Mouse (Mus musculus): ENCODE measurements around the gene Axin2. TPM values are rescaled to one million over a fixed set of nuclear protein-coding genes. Genes with fewer than 3 reads are reported as not detected.

Axin2 gene
- polyA plus RNA-seq, 1 experiment from 2014 or later: 5.8 TPM

- Histone ChIP-seq H3K9me3 (replicated peaks; ENCODE audit: low read length) (no peaks in the 10 kb centered on the region), H3K27ac (no peak overlapping the region), H3K4me1 (replicated peaks; ENCODE audit: insufficient read depth, low read length) (no peaks in the 10 kb centered on the region), H3K4me2 (ENCODE audit: low read length) (no peak overlapping the region), H3K36me3 (ENCODE audit: insufficient read depth, low read length) (no peaks in the 10 kb centered on the region), H3K27me3 (ENCODE audit: insufficient read depth, low read length) (no peaks in the 10 kb centered on the region), H3K4me3 (replicated peaks; ENCODE audit: low read depth, low read length) (no peak overlapping the region), H3K9ac (ENCODE audit: low read depth, low read length) (no peak overlapping the region)
- WGBS: 89% methylated on average over 6 of the region's 6 CpGs
- no peak for TF ChIP-seq CTCF (IDR thresholded peaks at IDR 0.05; ENCODE audit: low read depth)
- no peak for ATAC-seq (replicated peaks; ENCODE audit: low FRiP score, low read depth)
- no peak for DNase-seq (ENCODE audit: low spot score)
Observed at GRCm38 (mm10) chr11:108898483-108898882, 21.7 kb upstream of the Axin2 start.

- no peaks in the 10 kb centered on the region for H3K4me1 ChIP-seq (replicated peaks; ENCODE audit: insufficient read depth, low read length)
- no peaks in the 10 kb centered on the region for H3K27me3 ChIP-seq (ENCODE audit: insufficient read depth, low read length)
- H3K4me3 ChIP-seq (replicated peaks; ENCODE audit: low read depth, low read length): no peak overlapping the region
- no peak overlapping the region for H3K9ac ChIP-seq (ENCODE audit: low read depth, low read length)
- no peak overlapping the region for H3K4me2 ChIP-seq (ENCODE audit: low read length)
- H3K9me3 ChIP-seq (replicated peaks; ENCODE audit: low read length): no peaks in the 10 kb centered on the region
- ATAC-seq (replicated peaks; ENCODE audit: low FRiP score, low read depth): no peak
- no peaks in the 10 kb centered on the region for H3K36me3 ChIP-seq (ENCODE audit: insufficient read depth, low read length)
- no peak for DNase-seq (ENCODE audit: low spot score)
- H3K27ac ChIP-seq: no peak overlapping the region
- 77% methylated on average over 9 of the region's 10 CpGs for WGBS
- no peak for TF ChIP-seq CTCF (IDR thresholded peaks at IDR 0.05; ENCODE audit: low read depth)
Observed at GRCm38 (mm10) chr11:108900718-108901488, 19.2 kb upstream of the Axin2 start.

- no peak for TF ChIP-seq CTCF (IDR thresholded peaks at IDR 0.05; ENCODE audit: low read depth)
- Histone ChIP-seq H3K4me1 (replicated peaks; ENCODE audit: insufficient read depth, low read length) (no peaks in the 10 kb centered on the region), H3K27ac (no peak overlapping the region), H3K9me3 (replicated peaks; ENCODE audit: low read length) (no peaks in the 10 kb centered on the region), H3K4me2 (ENCODE audit: low read length) (no peak overlapping the region), H3K27me3 (ENCODE audit: insufficient read depth, low read length) (no peaks in the 10 kb centered on the region), H3K36me3 (ENCODE audit: insufficient read depth, low read length) (no peaks in the 10 kb centered on the region), H3K9ac (ENCODE audit: low read depth, low read length) (no peak overlapping the region), H3K4me3 (replicated peaks; ENCODE audit: low read depth, low read length) (no peak overlapping the region)
- WGBS: 61% methylated on average over 7 of the region's 7 CpGs
- ATAC-seq (replicated peaks; ENCODE audit: low FRiP score, low read depth) (no peak), DNase-seq (ENCODE audit: low spot score) (no peak)
Observed at GRCm38 (mm10) chr11:108901670-108902069, 18.5 kb upstream of the Axin2 start.

DNA sequence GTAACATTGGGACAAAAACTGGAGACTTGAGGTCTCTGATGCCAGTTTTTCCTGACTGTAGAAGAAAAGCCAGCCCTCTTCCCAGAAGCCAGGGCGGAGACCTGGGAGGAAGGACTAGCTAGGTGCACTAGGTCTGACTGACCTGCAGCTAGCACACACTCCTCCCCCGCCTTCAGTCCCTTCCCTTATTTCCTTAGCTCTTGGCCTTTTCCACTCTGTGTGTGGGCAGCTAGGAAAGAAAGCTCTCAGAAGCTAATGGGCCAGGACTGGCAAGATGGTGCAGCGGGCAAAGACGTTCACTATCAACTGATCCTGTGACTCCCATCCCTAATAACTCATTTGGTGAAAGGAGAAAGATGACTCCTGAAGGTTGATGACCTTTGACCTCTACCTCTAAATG lies 17.8 kb upstream of the Axin2 start:
- H3K4me1 ChIP-seq (replicated peaks; ENCODE audit: insufficient read depth, low read length): no peaks in the 10 kb centered on the region

GRCm38 (mm10) chr11:108906590-108907254 lies 13.4 kb upstream of the Axin2 start:
- no peak for ATAC-seq (replicated peaks; ENCODE audit: low FRiP score, low read depth)
- no peak overlapping the region for H3K27ac ChIP-seq
- 55% methylated on average over 7 of the region's 7 CpGs for WGBS

More for the DNA sequence above, 17.8 kb upstream of the Axin2 start:
- DNase-seq (ENCODE audit: low spot score): peak; percentile 61
- Histone ChIP-seq H3K36me3 (ENCODE audit: insufficient read depth, low read length) (no peaks in the 10 kb centered on the region), H3K4me3 (replicated peaks; ENCODE audit: low read depth, low read length) (no peak overlapping the region), H3K27me3 (ENCODE audit: insufficient read depth, low read length) (no peaks in the 10 kb centered on the region), H3K9me3 (replicated peaks; ENCODE audit: low read length) (no peaks in the 10 kb centered on the region), H3K9ac (ENCODE audit: low read depth, low read length) (no peak overlapping the region), H3K4me2 (ENCODE audit: low read length) (no peak overlapping the region), H3K27ac (no peak overlapping the region)
- no peak for ATAC-seq (replicated peaks; ENCODE audit: low FRiP score, low read depth)
- 49% methylated on average over 4 of the region's 4 CpGs for WGBS
- TF ChIP-seq CTCF (IDR thresholded peaks at IDR 0.05; ENCODE audit: low read depth): no peak

DNA sequence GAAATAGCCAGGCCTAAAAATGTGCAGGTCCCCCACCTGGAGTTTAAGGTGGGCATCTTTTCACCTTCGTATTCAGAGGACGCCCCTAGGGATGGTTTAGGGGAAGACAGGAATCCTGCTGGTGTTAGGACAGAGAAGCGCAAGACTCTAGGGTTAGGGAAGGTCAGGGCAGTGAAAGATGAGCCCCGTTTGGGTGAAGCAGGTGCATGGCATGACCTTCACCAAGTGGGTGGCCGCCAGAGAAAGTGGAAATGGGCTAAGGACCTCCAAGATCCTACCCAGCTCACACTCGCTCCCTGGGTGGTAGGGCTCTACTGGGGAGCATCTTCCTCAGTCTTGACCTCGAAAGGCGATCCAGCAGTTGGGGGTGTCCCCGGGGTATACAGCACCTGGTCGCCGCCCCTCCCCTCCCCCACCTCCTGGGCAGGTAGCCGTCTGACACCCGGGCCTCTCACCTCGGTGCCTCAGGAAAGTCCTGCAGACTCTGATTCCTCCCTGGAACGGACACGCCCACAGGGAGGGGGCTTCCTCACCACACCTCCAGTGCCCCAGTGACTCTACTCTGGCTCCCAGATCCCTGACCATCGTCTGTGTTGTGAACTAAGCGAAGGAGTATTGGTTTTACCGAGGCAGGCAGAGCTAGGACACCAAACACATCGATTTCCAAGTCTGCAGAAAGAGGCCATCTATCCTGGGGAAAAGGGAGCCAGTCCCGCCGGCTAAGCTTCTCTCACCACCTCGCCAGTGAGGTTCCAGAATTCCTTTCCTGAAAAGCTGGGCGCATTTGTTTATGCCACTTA lies 10.6 kb upstream of the Axin2 start:
- no peak for TF ChIP-seq CTCF (IDR thresholded peaks at IDR 0.05; ENCODE audit: low read depth)
- H3K4me3 ChIP-seq (replicated peaks; ENCODE audit: low read depth, low read length): peak overlapping the region; percentile 6; the same call in 1 of the 2 replicates
- H3K4me1 ChIP-seq (replicated peaks; ENCODE audit: insufficient read depth, low read length): peaks cover 13% of the 10 kb centered on the region; the same call in 1 of the 2 replicates
- H3K36me3 ChIP-seq (ENCODE audit: insufficient read depth, low read length): no peaks in the 10 kb centered on the region
- no peak overlapping the region for H3K9ac ChIP-seq (ENCODE audit: low read depth, low read length)
- DNase-seq (ENCODE audit: low spot score): no peak
- no peaks in the 10 kb centered on the region for H3K27me3 ChIP-seq (ENCODE audit: insufficient read depth, low read length)
- peak; percentile 43; the same call in 1 of the 2 replicates for ATAC-seq (replicated peaks; ENCODE audit: low FRiP score, low read depth)
- no peak overlapping the region for H3K27ac ChIP-seq
- no peaks in the 10 kb centered on the region for H3K9me3 ChIP-seq (replicated peaks; ENCODE audit: low read length)
- H3K4me2 ChIP-seq (ENCODE audit: low read length): peak overlapping the region; percentile 43
- WGBS: 9% methylated on average over 24 of the region's 24 CpGs

More at GRCm38 (mm10) chr11:108906590-108907254, 13.4 kb upstream of the Axin2 start:
- no peak overlapping the region for H3K9ac ChIP-seq (ENCODE audit: low read depth, low read length)
- H3K27me3 ChIP-seq (ENCODE audit: insufficient read depth, low read length): no peaks in the 10 kb centered on the region
- no peak overlapping the region for H3K4me2 ChIP-seq (ENCODE audit: low read length)
- TF ChIP-seq CTCF (IDR thresholded peaks at IDR 0.05; ENCODE audit: low read depth): no peak
- no peak for DNase-seq (ENCODE audit: low spot score)
- H3K4me3 ChIP-seq (replicated peaks; ENCODE audit: low read depth, low read length): no peak overlapping the region
- no peaks in the 10 kb centered on the region for H3K36me3 ChIP-seq (ENCODE audit: insufficient read depth, low read length)
- H3K4me1 ChIP-seq (replicated peaks; ENCODE audit: insufficient read depth, low read length): peaks cover 13% of the 10 kb centered on the region; the same call in 1 of the 2 replicates
- H3K9me3 ChIP-seq (replicated peaks; ENCODE audit: low read length): no peaks in the 10 kb centered on the region
